Mouse (Mus musculus): ENCODE results near the gene Meis1. TPM values are rescaled to one million over a fixed set of nuclear protein-coding genes. Genes with fewer than 3 reads are reported as not detected.

Meis1 gene
- total and polyA plus RNA-seq, 3 experiments: 0.64 to 4.3 (median 0.98) TPM

DNA sequence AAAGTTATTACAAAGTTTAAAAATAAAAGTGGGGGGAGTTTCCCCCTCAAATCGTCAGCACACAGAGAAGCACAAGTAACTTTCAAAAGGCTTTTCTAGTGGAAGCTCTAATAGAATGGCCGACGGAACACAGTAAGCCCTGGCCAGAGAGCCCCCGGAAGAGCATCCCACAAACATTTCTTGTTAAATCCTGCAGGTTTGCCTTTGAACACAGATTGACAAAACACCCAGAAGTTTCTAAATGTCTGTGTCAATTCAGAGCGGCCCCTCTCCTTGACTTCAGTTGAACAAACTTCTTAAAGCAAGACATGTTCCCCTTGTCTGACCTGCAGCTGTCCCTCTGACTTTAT, 3.4 kb downstream of the Meis1 start:
- Histone ChIP-seq H3K4me1 (ENCODE audit: insufficient read depth, low read depth, low read length) (peaks cover 20% of the 10 kb centered on the region), H3K9me3 (replicated peaks) (no peaks in the 10 kb centered on the region), H3K4me3 (ENCODE audit: low read depth, low read length) (no peak overlapping the region), H3K27me3 (ENCODE audit: insufficient read depth, low read length) (peaks cover 56% of the 10 kb centered on the region), H3K36me3 (replicated peaks) (no peaks in the 10 kb centered on the region)
- no peak for ATAC-seq (ENCODE audit: extremely low read depth, insufficient number of reproducible peaks, low FRiP score, poor library complexity, severe bottlenecking)
- DNase-seq (ENCODE audit: low spot score): no peak
- TF ChIP-seq GATA1 (IDR thresholded peaks at IDR 0.05; ENCODE audit: borderline replicate concordance, low read length): no peak
- no peak for TF ChIP-seq GATA2 (IDR thresholded peaks at IDR 0.05; ENCODE audit: borderline replicate concordance, low read depth, low read length)
- TF ChIP-seq TAL1 (conservative IDR thresholded peaks at IDR 0.05; ENCODE audit: low read depth, low read length): no peak
- TF ChIP-seq CTCF (IDR thresholded peaks at IDR 0.05; ENCODE audit: low read depth, low read length): no peak
- TF ChIP-seq POLR2AphosphoS5 (IDR thresholded peaks at IDR 0.05; ENCODE audit: insufficient replicate concordance, low read depth, low read length): no peak

DNA sequence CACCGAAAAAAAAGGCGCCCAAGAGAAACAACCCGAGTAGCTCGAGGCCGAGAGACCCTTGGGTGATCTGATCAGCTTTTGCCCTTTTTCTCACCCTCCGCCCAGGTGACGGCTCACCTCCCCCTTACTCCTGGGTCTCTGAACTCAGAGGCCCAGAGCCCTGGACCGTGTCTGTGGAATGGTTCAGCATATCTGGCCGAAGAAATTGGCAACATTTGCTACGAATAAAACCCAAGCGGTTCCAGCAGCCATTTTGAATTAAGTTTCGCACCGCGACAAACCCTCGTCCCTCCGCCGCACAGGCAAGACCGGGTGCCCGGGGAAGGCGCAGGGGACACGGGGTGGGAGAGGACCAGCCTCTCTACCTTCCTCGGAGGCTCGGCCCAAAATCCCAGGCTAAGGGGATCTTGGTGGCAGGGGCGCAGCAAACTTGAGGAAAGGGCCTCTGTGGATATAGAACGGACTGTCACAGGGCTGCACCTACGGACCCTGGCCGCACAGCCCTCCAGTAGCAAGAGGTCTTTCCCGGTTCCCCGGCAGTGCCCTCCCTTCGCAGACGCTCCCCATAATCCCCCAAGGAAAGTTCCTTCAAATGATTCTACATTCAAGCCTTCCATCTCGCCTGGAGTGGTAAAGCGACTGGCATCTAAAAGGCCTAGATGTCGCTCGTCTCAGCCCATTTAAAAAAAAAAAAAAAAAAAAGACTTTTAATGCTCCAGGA, 4.2 kb downstream of the Meis1 start:
- no peak overlapping the region for H3K4me3 ChIP-seq (ENCODE audit: low read depth, low read length)
- no peak for DNase-seq (ENCODE audit: low spot score)
- H3K36me3 ChIP-seq (replicated peaks): no peaks in the 10 kb centered on the region
- no peak for TF ChIP-seq GATA1 (IDR thresholded peaks at IDR 0.05; ENCODE audit: borderline replicate concordance, low read length)
- TF ChIP-seq CTCF (IDR thresholded peaks at IDR 0.05; ENCODE audit: low read depth, low read length): no peak
- no peak for TF ChIP-seq POLR2AphosphoS5 (IDR thresholded peaks at IDR 0.05; ENCODE audit: insufficient replicate concordance, low read depth, low read length)
- no peak for TF ChIP-seq TAL1 (conservative IDR thresholded peaks at IDR 0.05; ENCODE audit: low read depth, low read length)
- no peak for TF ChIP-seq GATA2 (IDR thresholded peaks at IDR 0.05; ENCODE audit: borderline replicate concordance, low read depth, low read length)
- no peaks in the 10 kb centered on the region for H3K9me3 ChIP-seq (replicated peaks)
- H3K27me3 ChIP-seq (ENCODE audit: insufficient read depth, low read length): peaks cover 52% of the 10 kb centered on the region
- H3K4me1 ChIP-seq (ENCODE audit: insufficient read depth, low read depth, low read length): peaks cover 17% of the 10 kb centered on the region
- no peak for ATAC-seq (ENCODE audit: extremely low read depth, insufficient number of reproducible peaks, low FRiP score, poor library complexity, severe bottlenecking)

GRCm38 (mm10) chr11:19014113-19014440, 4.7 kb downstream of the Meis1 start:
- Histone ChIP-seq H3K27me3 (ENCODE audit: insufficient read depth, low read length) (peaks cover 47% of the 10 kb centered on the region), H3K4me3 (ENCODE audit: low read depth, low read length) (no peak overlapping the region), H3K36me3 (replicated peaks) (no peaks in the 10 kb centered on the region), H3K9me3 (replicated peaks) (no peaks in the 10 kb centered on the region), H3K4me1 (ENCODE audit: insufficient read depth, low read depth, low read length) (peaks cover 12% of the 10 kb centered on the region)
- TF ChIP-seq TAL1 (conservative IDR thresholded peaks at IDR 0.05; ENCODE audit: low read depth, low read length) (no peak), GATA2 (IDR thresholded peaks at IDR 0.05; ENCODE audit: borderline replicate concordance, low read depth, low read length) (no peak), POLR2AphosphoS5 (IDR thresholded peaks at IDR 0.05; ENCODE audit: insufficient replicate concordance, low read depth, low read length) (no peak), GATA1 (IDR thresholded peaks at IDR 0.05; ENCODE audit: borderline replicate concordance, low read length) (no peak)
- ATAC-seq (ENCODE audit: extremely low read depth, insufficient number of reproducible peaks, low FRiP score, poor library complexity, severe bottlenecking) (no peak), DNase-seq (ENCODE audit: low spot score) (no peak)

DNA sequence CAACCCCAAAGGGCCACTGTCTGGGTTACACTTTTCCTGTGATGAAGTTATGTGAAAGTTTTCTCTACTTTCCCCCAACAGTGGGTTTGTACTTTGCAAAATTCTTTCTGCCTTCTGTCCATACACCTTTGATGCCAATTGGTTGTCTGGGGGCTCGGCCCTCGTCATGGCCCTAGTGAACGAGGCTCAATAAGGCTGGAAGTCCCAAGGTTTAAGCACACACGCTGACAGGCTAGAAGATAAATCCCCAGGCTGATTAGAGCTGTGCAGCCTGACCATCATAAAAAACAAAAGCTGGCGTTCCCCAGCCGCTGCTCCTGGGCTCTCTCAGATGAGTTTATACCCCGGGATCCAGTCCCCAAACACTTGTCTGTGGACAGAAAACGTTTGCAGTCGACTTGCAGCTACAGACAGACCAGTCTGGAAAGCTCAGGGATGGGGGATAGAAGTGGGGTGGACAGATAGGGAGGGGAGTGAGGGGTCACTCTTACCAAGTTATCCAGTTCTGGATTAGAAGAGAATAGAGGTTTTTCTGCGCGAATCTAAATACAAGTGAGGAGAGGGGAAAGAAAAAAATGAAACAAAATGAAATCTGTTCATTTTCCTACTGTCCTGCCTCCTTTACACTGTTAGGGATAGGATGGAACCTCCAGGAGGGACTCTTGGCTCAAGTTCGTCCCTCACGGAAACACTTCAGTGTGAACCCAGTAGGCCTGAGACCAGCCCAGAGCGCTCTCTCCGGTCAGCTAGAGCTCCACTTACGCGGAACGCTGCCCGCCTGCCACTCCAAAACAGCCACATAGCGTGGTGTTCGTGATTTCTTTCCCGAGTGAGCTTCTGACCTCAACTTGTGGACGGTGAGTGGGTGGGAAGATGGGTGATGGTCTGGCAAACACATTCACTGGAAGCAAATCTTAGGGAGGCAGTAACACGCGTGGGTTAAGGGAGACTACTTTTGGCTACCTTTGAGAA, 5.4 kb downstream of the Meis1 start:
- peaks cover 45% of the 10 kb centered on the region for H3K27me3 ChIP-seq (ENCODE audit: insufficient read depth, low read length)
- H3K9me3 ChIP-seq (replicated peaks): no peaks in the 10 kb centered on the region
- TF ChIP-seq TAL1 (conservative IDR thresholded peaks at IDR 0.05; ENCODE audit: low read depth, low read length): no peak
- TF ChIP-seq CTCF (IDR thresholded peaks at IDR 0.05; ENCODE audit: low read depth, low read length): no peak
- TF ChIP-seq POLR2AphosphoS5 (IDR thresholded peaks at IDR 0.05; ENCODE audit: insufficient replicate concordance, low read depth, low read length): no peak
- no peak for TF ChIP-seq GATA1 (IDR thresholded peaks at IDR 0.05; ENCODE audit: borderline replicate concordance, low read length)
- TF ChIP-seq GATA2 (IDR thresholded peaks at IDR 0.05; ENCODE audit: borderline replicate concordance, low read depth, low read length): no peak
- no peak for ATAC-seq (ENCODE audit: extremely low read depth, insufficient number of reproducible peaks, low FRiP score, poor library complexity, severe bottlenecking)
- DNase-seq (ENCODE audit: low spot score): no peak
- no peaks in the 10 kb centered on the region for H3K36me3 ChIP-seq (replicated peaks)
- H3K4me1 ChIP-seq (ENCODE audit: insufficient read depth, low read depth, low read length): peaks cover 5% of the 10 kb centered on the region
- H3K4me3 ChIP-seq (ENCODE audit: low read depth, low read length): no peak overlapping the region

DNA sequence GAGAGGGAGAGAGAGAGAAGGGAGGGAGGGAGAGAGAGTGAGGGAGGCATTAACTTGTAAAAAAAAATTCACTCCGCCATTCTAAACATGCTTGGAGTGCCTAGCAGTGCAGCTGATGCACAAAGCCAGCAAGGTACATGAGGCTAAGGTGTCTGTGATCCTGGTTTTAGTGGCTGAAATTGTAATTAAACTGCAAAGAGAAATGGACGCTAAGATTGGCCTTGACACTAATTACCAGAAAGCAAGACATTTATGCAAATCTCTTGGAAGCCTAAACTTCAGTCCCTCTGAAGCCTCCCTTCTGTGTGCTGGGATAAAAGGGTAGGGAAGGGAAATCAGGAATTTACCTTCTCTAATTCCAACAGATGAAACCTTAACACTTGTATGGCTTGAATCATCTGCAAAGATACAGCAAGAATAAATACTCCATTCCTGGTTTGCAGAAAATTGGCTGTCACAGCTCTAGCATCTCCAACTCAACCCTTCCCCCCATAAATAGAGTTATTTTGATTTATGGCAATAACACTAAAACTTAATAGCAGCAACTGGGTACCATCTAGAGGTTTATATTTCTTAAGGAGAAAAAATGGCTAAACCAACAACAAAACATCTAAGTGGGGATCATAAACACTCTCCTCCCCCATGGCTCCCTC, 6.2 kb downstream of the Meis1 start:
- no peak for DNase-seq (ENCODE audit: low spot score)
- TF ChIP-seq POLR2AphosphoS5 (IDR thresholded peaks at IDR 0.05; ENCODE audit: insufficient replicate concordance, low read depth, low read length): no peak
- no peak for TF ChIP-seq GATA2 (IDR thresholded peaks at IDR 0.05; ENCODE audit: borderline replicate concordance, low read depth, low read length)
- no peak for TF ChIP-seq TAL1 (conservative IDR thresholded peaks at IDR 0.05; ENCODE audit: low read depth, low read length)
- no peak for TF ChIP-seq CTCF (IDR thresholded peaks at IDR 0.05; ENCODE audit: low read depth, low read length)
- TF ChIP-seq GATA1 (IDR thresholded peaks at IDR 0.05; ENCODE audit: borderline replicate concordance, low read length): no peak
- Histone ChIP-seq H3K4me1 (ENCODE audit: insufficient read depth, low read depth, low read length) (peaks cover 4% of the 10 kb centered on the region), H3K4me3 (ENCODE audit: low read depth, low read length) (no peak overlapping the region), H3K36me3 (replicated peaks) (no peaks in the 10 kb centered on the region), H3K9me3 (replicated peaks) (no peaks in the 10 kb centered on the region), H3K27me3 (ENCODE audit: insufficient read depth, low read length) (peaks cover 52% of the 10 kb centered on the region)
- ATAC-seq (ENCODE audit: extremely low read depth, insufficient number of reproducible peaks, low FRiP score, poor library complexity, severe bottlenecking): no peak

DNA sequence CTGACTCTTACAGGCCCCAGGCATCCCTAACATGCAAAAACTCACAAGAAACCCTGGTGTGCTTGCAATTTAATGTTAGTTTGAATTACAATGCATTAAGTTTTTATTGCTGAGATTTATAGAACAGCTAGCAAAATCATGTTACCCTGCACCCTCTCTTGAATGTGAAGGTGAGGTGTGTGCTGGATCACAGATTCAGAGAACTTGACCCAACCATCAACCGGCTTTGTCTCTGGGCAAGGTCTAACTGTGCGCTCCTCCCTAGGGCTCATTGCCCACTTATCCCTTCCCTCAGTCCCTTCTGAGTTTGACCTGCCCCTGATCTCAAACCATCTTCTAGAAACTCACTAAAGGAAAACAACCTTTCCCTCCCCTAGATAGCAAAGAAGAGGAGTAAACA, 6.8 kb downstream of the Meis1 start:
- TF ChIP-seq TAL1 (conservative IDR thresholded peaks at IDR 0.05; ENCODE audit: low read depth, low read length) (no peak), POLR2AphosphoS5 (IDR thresholded peaks at IDR 0.05; ENCODE audit: insufficient replicate concordance, low read depth, low read length) (no peak), GATA2 (IDR thresholded peaks at IDR 0.05; ENCODE audit: borderline replicate concordance, low read depth, low read length) (no peak), GATA1 (IDR thresholded peaks at IDR 0.05; ENCODE audit: borderline replicate concordance, low read length) (no peak), CTCF (IDR thresholded peaks at IDR 0.05; ENCODE audit: low read depth, low read length) (no peak)
- ATAC-seq (ENCODE audit: extremely low read depth, insufficient number of reproducible peaks, low FRiP score, poor library complexity, severe bottlenecking) (no peak), DNase-seq (ENCODE audit: low spot score) (no peak)
- Histone ChIP-seq H3K27me3 (ENCODE audit: insufficient read depth, low read length) (peaks cover 55% of the 10 kb centered on the region), H3K9me3 (replicated peaks) (no peaks in the 10 kb centered on the region), H3K4me1 (ENCODE audit: insufficient read depth, low read depth, low read length) (peaks cover 4% of the 10 kb centered on the region), H3K4me3 (ENCODE audit: low read depth, low read length) (no peak overlapping the region), H3K36me3 (replicated peaks) (no peaks in the 10 kb centered on the region)
